Mouse (Mus musculus): ENCODE results near the gene Srsf4.
A peak's percentile ranks its signal among the peaks of the same experiment; 100 is the strongest.

Srsf4 gene

DNA sequence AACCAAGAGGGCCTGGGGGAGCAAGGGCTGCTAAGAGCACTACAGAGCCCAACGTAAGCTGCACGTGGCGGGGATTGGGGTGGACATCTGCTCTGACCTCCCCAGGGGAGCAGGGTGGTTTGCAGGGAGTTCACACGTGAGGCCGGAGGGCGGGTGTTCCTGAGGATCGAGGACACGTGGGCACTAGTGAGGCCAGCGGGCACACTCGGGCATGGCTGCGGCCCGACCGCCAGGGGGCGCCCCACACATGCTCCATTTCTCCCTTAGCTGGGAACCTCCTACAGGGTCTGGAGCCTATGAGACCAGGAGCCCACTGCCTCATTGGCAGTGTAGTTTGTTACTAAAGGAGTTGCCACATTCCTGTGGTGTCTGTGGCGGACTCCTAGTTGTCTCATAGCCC is 43.0 kb downstream of the Srsf4 start:
- peak; percentile 85 for DNase-seq

- DNase-seq, result no peak
Observed at GRCm38 (mm10) chr4:131917010-131917555, 43.7 kb downstream of the Srsf4 start.

GRCm38 (mm10) chr4:131918026-131918533 is 44.7 kb downstream of the Srsf4 start:
- no peak for DNase-seq

DNA sequence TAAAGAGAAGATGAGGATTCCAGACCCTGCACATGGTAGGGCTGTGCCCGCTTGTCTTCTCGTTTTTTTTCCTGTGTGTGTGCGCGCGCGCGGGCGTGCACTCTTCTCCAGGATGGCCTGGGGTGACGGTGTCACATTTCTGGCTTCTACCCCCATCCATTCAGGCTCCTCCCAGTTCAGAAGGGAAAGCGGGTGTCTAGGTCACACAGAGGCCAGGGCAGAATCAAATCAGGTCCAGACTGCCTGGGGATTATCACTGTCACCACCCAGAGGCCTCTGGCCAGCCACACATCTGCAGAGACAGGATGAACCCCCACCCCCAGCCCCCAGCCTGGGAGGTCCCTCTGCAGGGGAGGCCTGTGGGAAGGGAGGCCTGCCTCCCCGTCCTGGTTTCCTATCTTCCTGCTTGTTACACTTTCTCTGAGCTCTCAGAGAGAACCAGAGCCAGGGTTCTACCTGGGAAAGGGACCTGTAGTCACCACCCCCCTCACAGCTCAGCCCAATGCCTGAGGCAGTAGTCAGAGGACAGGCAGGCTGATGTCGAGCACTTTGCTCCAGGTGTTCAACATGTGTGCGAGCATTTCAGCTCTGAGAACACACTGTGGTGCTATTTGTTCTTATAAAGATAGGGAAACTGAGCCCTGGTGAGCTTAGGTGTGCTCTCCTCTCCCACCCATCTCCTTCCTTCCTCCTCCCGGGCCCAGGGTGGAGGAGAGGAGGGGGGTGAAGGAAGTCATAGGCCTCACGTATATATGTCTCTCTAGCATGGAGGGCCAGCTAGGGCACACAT is 45.5 kb downstream of the Srsf4 start:
- no peak for DNase-seq

- no peak for DNase-seq
Observed at GRCm38 (mm10) chr4:131919506-131920140, 46.2 kb downstream of the Srsf4 start.

DNA sequence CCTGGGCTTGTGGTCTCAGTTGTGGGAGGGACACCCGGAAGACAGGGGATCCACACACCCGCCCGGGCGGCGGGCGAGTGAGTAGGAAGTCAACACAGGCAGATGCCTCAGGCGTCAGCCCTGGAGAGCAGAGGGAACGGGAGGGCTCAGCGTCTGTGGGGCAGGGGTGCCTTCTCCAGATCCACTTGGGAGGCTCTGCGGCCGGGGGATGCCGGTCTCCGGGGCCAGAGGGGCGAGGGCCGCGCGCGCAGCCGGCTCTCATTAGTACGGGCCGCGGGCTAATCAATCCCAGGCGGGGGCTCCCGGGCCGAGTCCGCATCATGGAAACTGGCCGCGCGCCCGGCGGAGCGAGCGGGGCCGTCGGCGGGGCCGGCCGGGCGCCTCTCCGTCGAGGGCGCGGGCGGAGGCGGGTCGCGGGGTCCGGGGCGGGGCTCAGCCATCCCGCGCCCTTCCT is 46.8 kb downstream of the Srsf4 start:
- peak; percentile 66 for DNase-seq

GRCm38 (mm10) chr4:131920595-131921351 is 47.4 kb downstream of the Srsf4 start:
- peak; percentile 61 for DNase-seq

DNA sequence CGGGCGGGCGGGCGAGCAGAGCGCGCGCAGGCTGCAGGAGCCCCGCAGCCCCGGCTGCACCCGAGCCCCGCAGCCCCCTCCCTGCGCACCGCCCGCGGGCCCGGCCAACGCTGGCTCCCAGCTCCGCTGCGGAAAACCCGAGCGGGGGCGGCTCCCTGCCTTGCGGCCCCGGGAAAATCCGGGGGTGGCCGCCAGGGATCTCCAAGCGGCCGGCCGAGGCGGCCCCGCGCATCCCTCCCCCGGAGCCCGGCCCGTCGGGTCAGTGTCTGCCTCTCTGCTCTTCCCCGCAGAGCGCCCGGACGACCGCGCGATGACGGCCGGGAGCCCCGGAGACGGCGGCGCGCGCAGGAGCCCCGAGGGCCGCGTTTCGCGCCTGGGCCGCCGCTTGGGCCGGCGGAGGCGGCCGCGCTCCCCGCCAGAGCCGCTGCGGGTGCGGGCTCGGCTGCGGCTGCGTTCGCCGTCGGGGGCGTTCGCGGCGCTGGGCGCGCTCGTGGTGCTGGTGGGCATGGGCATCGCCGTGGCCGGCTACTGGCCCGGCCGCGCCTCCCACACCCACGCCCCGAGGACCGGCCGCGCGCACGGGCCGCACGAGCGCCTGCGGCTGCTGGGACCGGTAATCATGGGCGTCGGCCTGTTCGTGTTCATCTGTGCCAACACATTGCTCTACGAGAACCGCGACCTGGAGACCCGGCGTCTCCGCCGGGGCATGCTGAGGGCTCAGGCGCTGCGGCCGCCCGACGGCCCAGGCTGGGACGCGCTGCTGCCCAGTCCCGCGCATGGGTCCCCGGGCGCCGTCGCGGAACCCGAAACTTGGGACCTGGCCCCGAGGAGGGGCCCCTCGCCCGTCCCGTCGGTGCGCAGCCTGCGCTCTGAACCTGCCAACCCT is 48.3 kb downstream of the Srsf4 start, which contains the start of gene Tmem200b:
Gene Tmem200b, plus strand, starts transcription at position 311 of the 886 bp plus-strand sequence.
- DNase-seq, result no peak

DNA sequence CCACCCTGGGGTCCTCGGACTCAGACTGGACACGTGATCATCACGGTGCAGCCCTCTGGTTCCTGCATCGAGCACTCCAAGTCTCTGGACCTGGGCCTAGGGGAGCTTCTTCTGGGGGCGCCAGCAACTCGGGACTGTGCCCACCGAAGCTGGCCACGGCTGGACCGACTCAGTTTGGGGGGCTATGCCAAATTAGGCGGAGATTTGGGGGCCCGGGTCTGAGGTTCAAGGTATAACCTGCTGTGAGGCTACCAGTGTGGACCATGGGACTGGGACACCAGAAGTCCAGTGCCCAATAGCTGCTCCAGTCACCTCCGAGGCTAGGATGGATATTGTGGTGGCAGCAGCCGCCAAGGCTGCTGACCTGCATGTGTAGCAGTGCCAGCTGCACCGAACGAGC is 49.0 kb downstream of the Srsf4 start:
- no peak for DNase-seq

- DNase-seq, result peak; percentile 34
Observed at GRCm38 (mm10) chr4:131924096-131924810, 50.8 kb downstream of the Srsf4 start.

DNA sequence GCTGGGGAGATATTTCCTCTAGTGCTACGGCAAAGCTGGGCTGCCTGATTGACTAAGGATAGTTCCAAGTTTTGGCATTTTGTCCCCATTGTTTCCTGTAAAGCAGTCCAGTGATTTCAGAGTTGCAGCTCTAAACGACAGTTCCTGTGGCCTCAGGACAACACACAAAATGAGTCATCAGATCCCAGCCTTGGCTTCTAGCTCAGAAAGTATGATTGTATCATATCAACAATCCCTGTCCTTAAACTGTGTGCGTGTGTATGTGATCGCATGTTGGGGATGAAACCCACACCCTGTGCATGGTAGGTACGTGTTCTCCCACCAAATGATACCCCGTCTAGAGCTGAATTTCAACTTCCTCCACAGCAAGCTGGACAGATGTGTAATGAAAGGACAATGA is 55.7 kb downstream of the Srsf4 start:
- no peak for DNase-seq

- DNase-seq, result no peak
Observed at GRCm38 (mm10) chr4:131939459-131939858, 66.0 kb downstream of the Srsf4 start.

DNA sequence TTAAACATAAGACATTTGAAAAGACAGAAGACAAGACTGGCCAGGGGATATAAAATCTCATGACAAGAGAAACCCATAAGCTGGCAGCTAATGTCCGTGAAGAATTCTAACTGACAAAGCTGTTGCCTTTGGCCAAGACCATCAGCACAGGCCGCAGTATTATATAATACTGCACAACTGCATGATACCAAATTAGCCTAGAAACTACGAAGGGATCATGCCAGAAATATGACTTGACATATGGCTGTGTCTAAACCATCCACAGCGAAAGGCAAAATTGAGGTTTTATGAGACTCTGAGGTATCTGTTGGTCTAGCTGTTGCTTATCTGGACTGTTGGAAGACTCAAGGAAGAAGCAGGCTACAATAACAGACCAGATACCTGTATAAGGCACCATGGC is 67.4 kb downstream of the Srsf4 start:
- no peak for DNase-seq

DNA sequence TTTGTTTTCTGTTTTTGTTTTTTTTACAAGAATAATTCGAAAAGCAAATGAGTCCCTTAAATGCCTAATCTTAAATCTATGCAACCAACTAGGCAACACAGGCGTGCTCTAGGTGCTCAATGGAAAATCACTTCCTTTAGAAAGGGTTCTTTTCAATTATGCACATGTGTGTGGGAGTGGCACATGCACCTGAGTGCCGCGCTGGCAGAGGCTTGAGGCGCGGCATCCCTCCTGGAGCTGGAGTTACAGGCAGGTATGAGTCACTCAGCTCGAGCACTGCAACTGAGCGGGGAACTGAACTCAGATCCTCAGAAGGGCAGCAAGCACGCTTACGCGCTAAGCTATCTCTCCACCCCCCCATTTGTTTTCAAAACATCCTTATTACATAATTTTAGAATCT is 74.4 kb downstream of the Srsf4 start:
- DNase-seq, result no peak

GRCm38 (mm10) chr4:131949903-131950302 is 76.5 kb downstream of the Srsf4 start:
- DNase-seq, result no peak

- no peak for DNase-seq
Observed at GRCm38 (mm10) chr4:131950657-131951056, 77.2 kb downstream of the Srsf4 start.
